Mouse (Mus musculus): ENCODE results near the gene Tmod2.

DNA sequence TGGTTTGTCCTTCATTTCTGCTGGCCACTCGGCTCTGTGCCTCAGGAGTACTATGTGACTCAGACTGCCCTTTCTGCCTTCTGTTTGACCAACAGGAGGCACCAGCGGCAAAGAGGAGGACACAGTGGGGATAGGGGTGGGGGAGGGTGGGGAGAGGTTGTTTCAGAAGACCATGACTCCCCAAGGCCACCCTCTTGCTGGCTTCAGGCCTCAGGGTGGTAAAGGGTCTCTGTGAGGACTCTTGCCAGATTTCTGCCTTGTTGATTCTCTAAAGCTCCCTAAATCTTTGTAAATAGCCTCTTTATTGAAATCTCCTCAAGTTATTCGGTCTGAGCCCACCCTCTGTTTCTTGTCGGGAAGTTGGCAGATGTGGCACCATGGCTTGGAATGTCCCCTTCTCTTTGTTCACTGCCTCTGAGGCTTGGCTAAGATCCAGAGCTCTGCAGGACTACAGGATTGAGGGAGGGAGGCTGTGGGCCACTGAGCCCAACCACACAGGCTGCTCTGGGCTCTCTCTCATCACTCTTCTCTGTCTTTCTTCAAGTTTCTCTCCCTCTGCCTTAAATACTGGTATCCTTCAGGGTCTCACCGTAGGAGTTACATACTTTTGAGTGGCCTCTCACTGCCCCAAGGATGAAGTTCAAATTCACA lies 11.8 kb downstream of the Tmod2 start:
- TF ChIP-seq CTCF (IDR thresholded peaks at IDR 0.05; ENCODE audit: control insufficient read depth, insufficient read depth, insufficient read length) (no peak), MYOD1 (IDR thresholded peaks at IDR 0.05; ENCODE audit: control insufficient read depth, insufficient read length, low read depth) (no peak), MAX (IDR thresholded peaks at IDR 0.05) (no peak), CEBPB (IDR thresholded peaks at IDR 0.05; ENCODE audit: low read depth) (no peak), MYOG (IDR thresholded peaks at IDR 0.05; ENCODE audit: control insufficient read depth, extremely low read depth, insufficient read length) (no peak), USF1 (IDR thresholded peaks at IDR 0.05; ENCODE audit: low read depth) (no peak), FOSL1 (IDR thresholded peaks at IDR 0.05; ENCODE audit: insufficient read depth, low read length, poor library complexity, severe bottlenecking) (no peak)

Data from C2C12 (cell line).